Mouse (Mus musculus): ENCODE results near the gene Klc4. TPM values are rescaled to one million over a fixed set of nuclear protein-coding genes. Genes with fewer than 3 reads are reported as not detected.

Gene Klc4
- polyA plus RNA-seq, 1 experiment from 2014 or later: 16.5 TPM

- no peaks in the 10 kb centered on the region for H3K9me3 ChIP-seq (replicated peaks; ENCODE audit: control insufficient read depth, low read length)
- peak overlapping the region; percentile 91 for H3K4me2 ChIP-seq
- H3K4me3 ChIP-seq (ENCODE audit: low read depth, low read length): peak overlapping the region; percentile 93
- WGBS (ENCODE audit: insufficient replicate concordance): 2% methylated on average over 34 of the region's 34 CpGs
- no peaks in the 10 kb centered on the region for H3K27me3 ChIP-seq (ENCODE audit: control insufficient read depth, insufficient read depth, low read length)
- peaks cover 35% of the 10 kb centered on the region for H3K36me3 ChIP-seq (ENCODE audit: control insufficient read depth, insufficient read depth, low read length)
- peaks cover 29% of the 10 kb centered on the region for H3K4me1 ChIP-seq (ENCODE audit: control insufficient read depth, insufficient read depth, low read length)
- peak overlapping the region; percentile 94 for H3K27ac ChIP-seq (ENCODE audit: low read depth, low read length)
- no peak; the same call in 1 of the 2 replicates for ATAC-seq (replicated peaks; ENCODE audit: insufficient number of reproducible peaks, low FRiP score, low TSS enrichment)
- peak overlapping the region; percentile 85 for H3K9ac ChIP-seq (ENCODE audit: low read depth, low read length)
Observed at GRCm38 (mm10) chr17:46679843-46680759, 34.3 kb upstream of the Klc4 start.

GRCm38 (mm10) chr17:46678911-46679310 lies 33.1 kb upstream of the Klc4 start:
- peak overlapping the region; percentile 91 for H3K4me2 ChIP-seq
- WGBS (ENCODE audit: insufficient replicate concordance): 31% methylated on average over 9 of the region's 9 CpGs
- peak overlapping the region; percentile 85 for H3K9ac ChIP-seq (ENCODE audit: low read depth, low read length)
- H3K4me1 ChIP-seq (ENCODE audit: control insufficient read depth, insufficient read depth, low read length): peaks cover 36% of the 10 kb centered on the region
- H3K9me3 ChIP-seq (replicated peaks; ENCODE audit: control insufficient read depth, low read length): no peaks in the 10 kb centered on the region
- H3K27me3 ChIP-seq (ENCODE audit: control insufficient read depth, insufficient read depth, low read length): no peaks in the 10 kb centered on the region
- ATAC-seq (replicated peaks; ENCODE audit: insufficient number of reproducible peaks, low FRiP score, low TSS enrichment): no peak
- peaks cover 28% of the 10 kb centered on the region for H3K36me3 ChIP-seq (ENCODE audit: control insufficient read depth, insufficient read depth, low read length)
- peak overlapping the region; percentile 94 for H3K27ac ChIP-seq (ENCODE audit: low read depth, low read length)
- peak overlapping the region; percentile 93 for H3K4me3 ChIP-seq (ENCODE audit: low read depth, low read length)

- H3K9me3 ChIP-seq (replicated peaks; ENCODE audit: control insufficient read depth, low read length): no peaks in the 10 kb centered on the region
- ATAC-seq (replicated peaks; ENCODE audit: insufficient number of reproducible peaks, low FRiP score, low TSS enrichment): no peak
- peaks cover 25% of the 10 kb centered on the region for H3K36me3 ChIP-seq (ENCODE audit: control insufficient read depth, insufficient read depth, low read length)
- peak within 1 kb of the TSS; percentile 94 for H3K27ac ChIP-seq (ENCODE audit: low read depth, low read length)
- no peaks in the 10 kb centered on the region for H3K27me3 ChIP-seq (ENCODE audit: control insufficient read depth, insufficient read depth, low read length)
- H3K4me1 ChIP-seq (ENCODE audit: control insufficient read depth, insufficient read depth, low read length): peaks cover 36% of the 10 kb centered on the region
- 82% methylated on average over 8 of the region's 9 CpGs for WGBS (ENCODE audit: insufficient replicate concordance)
- H3K4me3 ChIP-seq (ENCODE audit: low read depth, low read length): peak within 1 kb of the TSS; percentile 93
- H3K4me2 ChIP-seq: peak within 1 kb of the TSS; percentile 91
- H3K9ac ChIP-seq (ENCODE audit: low read depth, low read length): peak within 1 kb of the TSS; percentile 85
Observed at GRCm38 (mm10) chr17:46678416-46678815, 32.6 kb upstream of the Klc4 start, which contains the start of gene Mea1. Mea1 (plus strand) TSS chr17:46678793.

GRCm38 (mm10) chr17:46674530-46675283 lies 28.9 kb upstream of the Klc4 start:
- peaks cover 32% of the 10 kb centered on the region for H3K4me1 ChIP-seq (ENCODE audit: control insufficient read depth, insufficient read depth, low read length)
- 18% methylated on average over 15 of the region's 15 CpGs for WGBS (ENCODE audit: insufficient replicate concordance)
- peak overlapping the region; percentile 61 for H3K27ac ChIP-seq (ENCODE audit: low read depth, low read length)
- H3K27me3 ChIP-seq (ENCODE audit: control insufficient read depth, insufficient read depth, low read length): no peaks in the 10 kb centered on the region
- H3K4me3 ChIP-seq (ENCODE audit: low read depth, low read length): peak overlapping the region; percentile 68
- peaks cover 26% of the 10 kb centered on the region for H3K36me3 ChIP-seq (ENCODE audit: control insufficient read depth, insufficient read depth, low read length)
- no peaks in the 10 kb centered on the region for H3K9me3 ChIP-seq (replicated peaks; ENCODE audit: control insufficient read depth, low read length)
- ATAC-seq (replicated peaks; ENCODE audit: insufficient number of reproducible peaks, low FRiP score, low TSS enrichment): peak; percentile 23; the same call in 1 of the 2 replicates
- H3K9ac ChIP-seq (ENCODE audit: low read depth, low read length): peak overlapping the region; percentile 79
- H3K4me2 ChIP-seq: peak overlapping the region; percentile 85

GRCm38 (mm10) chr17:46673850-46674529 lies 28.2 kb upstream of the Klc4 start, which contains the start of gene Rrp36:
Rrp36 (minus strand) TSS chr17:46674352.
- peak within 1 kb of the TSS; percentile 79 for H3K9ac ChIP-seq (ENCODE audit: low read depth, low read length)
- 1% methylated on average over 43 of the region's 43 CpGs for WGBS (ENCODE audit: insufficient replicate concordance)
- H3K27me3 ChIP-seq (ENCODE audit: control insufficient read depth, insufficient read depth, low read length): no peaks in the 10 kb centered on the region
- H3K36me3 ChIP-seq (ENCODE audit: control insufficient read depth, insufficient read depth, low read length): peaks cover 32% of the 10 kb centered on the region
- H3K9me3 ChIP-seq (replicated peaks; ENCODE audit: control insufficient read depth, low read length): no peaks in the 10 kb centered on the region
- H3K27ac ChIP-seq (ENCODE audit: low read depth, low read length): peak within 1 kb of the TSS; percentile 61
- peak within 1 kb of the TSS; percentile 68 for H3K4me3 ChIP-seq (ENCODE audit: low read depth, low read length)
- ATAC-seq (replicated peaks; ENCODE audit: insufficient number of reproducible peaks, low FRiP score, low TSS enrichment): peak; percentile 83
- peaks cover 25% of the 10 kb centered on the region for H3K4me1 ChIP-seq (ENCODE audit: control insufficient read depth, insufficient read depth, low read length)
- H3K4me2 ChIP-seq: peak within 1 kb of the TSS; percentile 85

GRCm38 (mm10) chr17:46669911-46670310 lies 24.1 kb upstream of the Klc4 start:
- no peaks in the 10 kb centered on the region for H3K27me3 ChIP-seq (ENCODE audit: control insufficient read depth, insufficient read depth, low read length)
- no peak overlapping the region for H3K27ac ChIP-seq (ENCODE audit: low read depth, low read length)
- H3K36me3 ChIP-seq (ENCODE audit: control insufficient read depth, insufficient read depth, low read length): peaks cover 15% of the 10 kb centered on the region
- WGBS (ENCODE audit: insufficient replicate concordance): 92% methylated on average over 10 of the region's 10 CpGs
- H3K9ac ChIP-seq (ENCODE audit: low read depth, low read length): no peak overlapping the region
- no peak for ATAC-seq (replicated peaks; ENCODE audit: insufficient number of reproducible peaks, low FRiP score, low TSS enrichment)
- no peak overlapping the region for H3K4me2 ChIP-seq
- H3K4me1 ChIP-seq (ENCODE audit: control insufficient read depth, insufficient read depth, low read length): peaks cover 9% of the 10 kb centered on the region
- H3K4me3 ChIP-seq (ENCODE audit: low read depth, low read length): no peak overlapping the region
- H3K9me3 ChIP-seq (replicated peaks; ENCODE audit: control insufficient read depth, low read length): no peaks in the 10 kb centered on the region

- Histone ChIP-seq H3K4me2 (no peak overlapping the region), H3K9me3 (replicated peaks; ENCODE audit: control insufficient read depth, low read length) (no peaks in the 10 kb centered on the region), H3K27me3 (ENCODE audit: control insufficient read depth, insufficient read depth, low read length) (no peaks in the 10 kb centered on the region), H3K4me1 (ENCODE audit: control insufficient read depth, insufficient read depth, low read length) (no peaks in the 10 kb centered on the region), H3K36me3 (ENCODE audit: control insufficient read depth, insufficient read depth, low read length) (peaks cover 33% of the 10 kb centered on the region), H3K27ac (ENCODE audit: low read depth, low read length) (no peak overlapping the region), H3K4me3 (ENCODE audit: low read depth, low read length) (no peak overlapping the region), H3K9ac (ENCODE audit: low read depth, low read length) (no peak overlapping the region)
- WGBS (ENCODE audit: insufficient replicate concordance): 89% methylated on average over 16 of the region's 16 CpGs
- no peak for ATAC-seq (replicated peaks; ENCODE audit: insufficient number of reproducible peaks, low FRiP score, low TSS enrichment)
Observed at GRCm38 (mm10) chr17:46667712-46668111, 21.9 kb upstream of the Klc4 start.

GRCm38 (mm10) chr17:46662730-46663129 lies 16.9 kb upstream of the Klc4 start:
- H3K27ac ChIP-seq (ENCODE audit: low read depth, low read length): no peak overlapping the region
- peaks cover 55% of the 10 kb centered on the region for H3K36me3 ChIP-seq (ENCODE audit: control insufficient read depth, insufficient read depth, low read length)
- H3K4me2 ChIP-seq: no peak overlapping the region
- 86% methylated on average over 5 of the region's 5 CpGs for WGBS (ENCODE audit: insufficient replicate concordance)
- ATAC-seq (replicated peaks; ENCODE audit: insufficient number of reproducible peaks, low FRiP score, low TSS enrichment): no peak
- H3K27me3 ChIP-seq (ENCODE audit: control insufficient read depth, insufficient read depth, low read length): no peaks in the 10 kb centered on the region
- no peak overlapping the region for H3K9ac ChIP-seq (ENCODE audit: low read depth, low read length)
- H3K4me3 ChIP-seq (ENCODE audit: low read depth, low read length): no peak overlapping the region
- no peaks in the 10 kb centered on the region for H3K4me1 ChIP-seq (ENCODE audit: control insufficient read depth, insufficient read depth, low read length)
- H3K9me3 ChIP-seq (replicated peaks; ENCODE audit: control insufficient read depth, low read length): no peaks in the 10 kb centered on the region
